Mouse (Mus musculus): ENCODE results near the gene Pa2g4.
"Not testable (repeated sequence)": the region's sequence is repeated elsewhere in the genome, so short reads cannot be mapped to it uniquely, and the experiment has no call there.

Pa2g4 gene

DNA sequence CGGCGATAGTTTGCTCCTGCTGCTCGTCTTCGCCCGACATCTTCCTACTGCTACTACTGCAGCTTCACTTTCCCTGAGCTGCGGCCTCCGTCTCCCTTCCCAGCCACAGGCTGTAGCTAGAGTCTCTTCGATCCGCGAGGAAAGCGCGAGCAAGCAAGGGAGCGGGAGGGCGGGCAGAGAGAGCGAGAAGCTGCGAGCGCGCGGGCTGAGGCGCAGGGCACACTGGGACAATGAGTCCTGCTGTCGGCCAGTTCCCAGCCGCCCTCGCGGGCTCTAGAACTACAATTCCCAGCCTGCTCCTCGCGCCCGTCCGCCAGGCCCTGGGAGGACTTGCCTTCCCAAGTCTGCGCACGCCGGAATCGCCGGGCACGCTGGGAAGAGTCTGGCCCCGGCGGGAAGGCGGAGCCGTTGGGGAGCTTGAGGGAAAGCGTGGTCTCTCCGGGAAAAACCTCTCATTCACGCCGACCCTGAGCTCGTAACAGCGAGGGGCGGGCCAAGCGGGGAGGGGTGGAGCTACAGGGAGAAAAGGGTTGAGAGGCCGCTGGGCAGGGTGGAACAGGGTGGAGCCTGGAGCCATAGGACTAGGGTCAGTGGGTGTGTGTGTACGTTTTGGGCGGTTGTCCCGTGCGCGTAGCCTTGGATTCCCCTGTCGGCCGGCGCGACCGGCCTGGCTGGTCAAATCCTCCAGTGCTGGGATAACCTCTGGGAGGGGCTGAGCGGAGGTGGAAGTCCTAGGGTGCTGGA is at the start of gene Pa2g4:
TSS of gene Pa2g4 (minus strand) at position 200 of the 744 bp plus-strand sequence.
- peak; percentile 99 for DNase-seq

DNA sequence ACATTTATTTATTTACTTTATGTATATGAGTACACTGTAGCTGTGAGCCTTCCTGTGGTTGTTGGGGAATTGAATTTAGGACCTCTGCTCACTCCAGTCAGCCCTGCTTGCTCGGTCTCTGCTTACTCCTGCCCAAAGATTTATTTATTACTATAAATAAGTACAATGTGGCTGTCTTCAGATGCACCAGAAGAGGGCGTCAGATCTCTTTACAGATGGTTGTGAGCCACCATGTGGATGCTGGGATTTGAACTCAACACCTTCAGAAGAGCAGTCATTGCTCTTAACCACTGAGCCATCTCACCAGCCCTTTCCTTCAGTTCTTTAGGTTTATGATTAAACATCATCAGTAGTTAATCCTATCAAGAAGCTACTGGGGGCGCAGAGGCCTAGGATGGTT is 49.1 kb upstream of the Pa2g4 start:
- DNase-seq: no peak

- not testable (repeated sequence) for DNase-seq
Observed at GRCm38 (mm10) chr10:128613820-128614219, 48.0 kb upstream of the Pa2g4 start.

- no peak for DNase-seq
Observed at GRCm38 (mm10) chr10:128613154-128613440, 47.3 kb upstream of the Pa2g4 start.

DNA sequence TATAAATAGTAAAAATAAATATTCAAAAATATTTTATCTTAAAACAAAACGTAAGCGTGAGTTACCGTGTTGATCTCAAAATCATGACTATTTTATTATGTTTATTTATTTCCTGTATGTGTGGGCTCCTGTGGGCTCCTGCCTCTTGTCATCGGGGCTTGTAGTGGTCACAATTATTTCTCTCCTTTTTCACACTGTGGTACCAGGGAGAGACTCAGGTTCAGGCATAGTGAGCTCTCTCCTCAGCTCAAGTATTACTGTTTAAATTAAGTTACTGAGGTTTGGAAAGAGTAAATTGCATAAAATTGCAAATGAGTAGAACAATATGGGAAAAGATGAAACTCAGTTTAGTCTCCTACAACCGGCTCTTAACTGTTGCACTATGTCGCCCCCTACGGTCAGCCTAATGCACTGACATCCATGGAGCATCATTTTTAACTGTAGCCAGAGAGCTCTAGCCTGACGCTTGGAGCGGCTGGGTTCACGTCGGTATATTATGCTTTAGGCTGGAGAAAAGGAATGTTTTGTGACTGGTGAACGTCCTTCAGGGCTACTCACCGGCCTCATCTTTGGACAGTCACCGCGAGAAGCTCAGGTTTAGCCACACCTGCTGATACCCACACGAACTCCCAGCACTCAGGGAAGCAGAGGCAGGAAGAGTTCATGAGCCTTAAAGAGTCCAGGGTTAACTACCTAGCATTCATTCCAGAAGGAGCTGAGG is 46.8 kb upstream of the Pa2g4 start:
- peak; percentile 67 for DNase-seq

DNA sequence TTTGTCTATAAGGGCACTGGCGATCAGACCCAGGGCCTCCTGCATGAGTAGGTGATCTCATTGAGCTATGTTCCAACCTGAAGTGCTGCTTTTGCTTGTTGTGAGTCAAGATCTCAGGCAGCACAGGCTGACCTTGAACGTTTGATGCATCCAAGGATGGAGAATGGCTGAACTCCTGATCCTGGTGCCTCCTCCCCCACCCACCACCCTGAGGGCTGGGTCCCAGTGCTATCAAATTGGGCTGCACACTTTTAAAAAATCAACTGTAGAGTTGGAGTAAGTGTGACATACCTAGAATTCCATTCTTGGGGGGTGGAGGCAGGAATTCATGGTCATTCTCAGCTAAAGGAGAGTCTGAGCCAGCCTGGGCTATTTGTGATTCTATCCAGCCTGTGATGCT is 40.7 kb upstream of the Pa2g4 start:
- DNase-seq: no peak

DNA sequence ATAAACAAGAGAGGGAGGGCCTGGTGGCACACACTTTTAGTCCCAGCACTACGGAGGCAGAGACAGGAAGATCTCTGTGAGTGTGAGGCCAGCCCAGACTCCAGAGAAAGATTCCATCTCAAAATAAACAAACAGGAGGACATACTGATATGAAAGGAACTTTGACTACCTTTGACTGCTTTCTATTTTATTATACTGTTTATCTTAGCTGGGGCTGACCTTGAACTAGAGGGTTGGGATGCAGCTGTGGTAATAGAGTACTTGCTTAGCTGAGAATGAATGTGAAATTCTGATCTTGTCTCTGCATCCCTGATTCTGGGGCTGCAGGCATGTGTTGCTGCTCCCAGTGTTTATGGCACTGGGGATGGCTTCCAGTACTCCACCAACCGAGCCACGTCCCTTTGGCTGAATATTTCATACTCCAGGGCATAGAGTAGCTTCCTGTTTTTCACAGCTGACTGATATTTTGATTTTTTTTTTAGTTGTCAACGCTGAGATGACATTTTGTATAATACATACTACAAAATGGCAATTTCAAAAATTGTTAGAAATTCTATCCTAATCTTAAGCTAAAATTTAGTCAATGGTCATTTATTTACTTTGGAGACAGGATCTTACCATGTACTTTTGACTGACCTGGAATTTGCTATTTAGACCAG is 36.8 kb upstream of the Pa2g4 start:
- no peak for DNase-seq

- DNase-seq: no peak
Observed at GRCm38 (mm10) chr10:128601499-128601898, 35.7 kb upstream of the Pa2g4 start.

DNA sequence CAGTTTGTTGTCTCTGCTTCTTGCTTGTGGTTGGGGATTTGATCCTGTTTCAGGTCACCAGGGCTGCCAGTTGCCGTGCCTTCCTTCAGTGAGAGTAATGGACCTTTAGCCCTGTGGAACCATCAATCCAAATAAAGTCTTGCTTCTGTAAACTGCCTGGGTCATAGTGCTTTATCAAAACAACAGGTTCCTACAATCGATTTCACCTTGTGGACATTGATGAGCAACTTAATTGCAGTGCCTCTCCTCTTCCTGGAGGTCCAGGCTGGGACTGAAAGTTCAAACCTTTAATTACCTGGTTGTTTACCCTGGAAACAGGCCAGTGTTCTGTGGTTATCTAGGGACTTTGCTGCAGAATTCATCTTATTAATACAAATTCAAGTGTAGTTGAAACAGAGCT is 32.7 kb upstream of the Pa2g4 start:
- DNase-seq: no peak

DNA sequence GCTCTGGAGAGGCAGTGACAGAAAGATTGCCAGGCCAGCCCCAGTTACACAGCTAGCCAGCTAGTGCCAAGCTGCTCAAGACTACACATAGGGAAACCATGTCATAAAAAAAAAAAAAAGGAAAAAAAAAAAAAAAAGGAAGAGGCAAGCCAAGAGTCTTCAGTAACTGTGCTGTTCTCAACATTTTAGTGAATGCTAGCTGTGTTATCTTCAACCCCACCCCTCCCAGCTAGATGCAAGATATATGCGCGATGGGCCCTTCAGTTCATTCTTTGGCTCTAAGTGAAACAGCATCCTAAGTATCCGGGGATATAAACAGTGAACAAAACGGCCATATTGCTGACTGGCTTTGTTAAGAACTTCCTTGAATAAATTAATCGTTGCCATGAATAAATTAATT is 27.0 kb upstream of the Pa2g4 start:
- DNase-seq: no peak

DNA sequence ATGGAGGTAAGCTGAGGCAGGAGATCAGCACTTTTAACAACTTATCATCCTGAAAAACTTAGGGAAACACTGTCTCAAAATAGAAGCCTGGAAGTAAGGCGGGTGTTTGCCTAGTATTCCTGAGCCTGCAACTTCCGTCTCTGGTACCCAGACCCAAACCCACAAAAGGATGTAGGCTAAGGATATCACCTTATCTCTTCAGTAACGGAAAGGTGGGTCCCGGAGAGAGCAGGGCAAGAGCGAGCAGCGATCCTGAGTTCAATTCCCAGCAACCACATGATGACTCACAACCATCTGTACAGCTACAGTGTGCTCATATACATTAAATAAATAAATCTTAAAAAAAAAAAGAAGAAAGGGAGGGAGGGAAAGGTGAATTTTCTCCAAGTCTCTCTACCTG is 25.6 kb upstream of the Pa2g4 start:
- DNase-seq: no peak

DNA sequence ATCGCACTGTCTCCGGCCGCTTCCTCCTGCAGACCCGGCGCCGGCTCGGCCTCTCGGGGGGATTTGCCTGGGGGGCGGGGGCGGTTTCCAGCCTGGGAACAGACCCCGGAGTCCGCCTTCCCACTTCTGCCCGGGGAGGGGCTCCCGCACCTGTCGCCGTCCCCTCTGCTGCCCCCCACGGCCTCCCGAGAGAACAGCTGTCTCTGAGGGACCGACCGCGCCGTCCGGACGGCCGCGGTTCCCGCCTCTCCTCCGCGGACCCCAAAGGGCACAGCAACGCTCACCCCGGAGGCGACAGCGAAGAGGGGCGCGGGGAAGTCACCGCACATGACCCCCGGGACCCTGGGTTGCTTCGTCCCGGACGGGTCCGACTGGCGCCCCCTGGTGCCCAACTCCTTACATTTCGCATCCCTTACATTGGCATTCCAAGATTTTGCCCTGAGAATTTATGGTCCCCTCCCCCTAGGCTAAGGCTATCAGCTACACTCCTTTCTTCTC is 24.5 kb upstream of the Pa2g4 start:
- DNase-seq: peak; percentile 57

GRCm38 (mm10) chr10:128589464-128590192 is 23.8 kb upstream of the Pa2g4 start, which contains the start of gene Erbb3:
Gene Erbb3 (minus strand): TSS chr10:128589652.
- no peak for DNase-seq

- DNase-seq: no peak
Observed at GRCm38 (mm10) chr10:128588775-128589463, 23.1 kb upstream of the Pa2g4 start.

DNA sequence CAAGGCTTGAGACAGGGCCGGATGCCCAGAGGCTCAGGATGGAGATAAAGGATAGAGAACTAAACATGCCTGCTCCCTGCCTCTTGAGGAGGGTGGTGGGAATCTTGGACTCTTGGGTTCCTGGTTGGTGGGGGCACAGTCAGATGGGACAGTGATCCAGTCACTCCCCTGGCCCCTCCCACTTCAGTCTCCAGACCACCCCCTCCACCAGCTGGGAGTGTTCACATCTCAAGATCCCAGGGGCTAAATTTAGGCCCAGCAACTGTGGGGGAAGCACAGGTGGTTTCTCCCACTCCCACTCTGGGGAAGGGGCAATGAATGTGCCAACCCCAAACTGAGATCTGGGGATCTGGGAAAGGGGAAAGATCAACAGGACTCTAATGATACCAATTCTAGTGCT is 22.3 kb upstream of the Pa2g4 start:
- no peak for DNase-seq

DNA sequence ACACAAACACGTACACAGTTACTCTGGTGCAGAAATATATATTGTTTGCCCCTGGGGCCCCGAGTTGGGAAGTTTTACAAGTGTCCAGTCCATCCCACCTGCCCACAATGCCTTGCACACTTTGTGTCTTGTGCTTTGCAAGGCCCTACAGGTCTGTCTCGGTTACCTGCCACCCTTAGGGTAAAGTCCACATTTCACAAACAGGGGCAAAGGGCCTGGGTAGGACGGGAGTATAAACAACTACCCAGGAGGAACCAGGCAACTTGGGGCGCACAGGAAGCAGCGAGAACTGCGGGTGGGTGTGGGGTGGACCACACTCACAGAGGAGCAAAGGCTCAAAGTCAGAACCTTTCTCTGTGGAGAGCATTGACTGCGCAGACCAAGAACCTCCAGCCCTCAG is 21.9 kb upstream of the Pa2g4 start:
- DNase-seq: no peak

DNA sequence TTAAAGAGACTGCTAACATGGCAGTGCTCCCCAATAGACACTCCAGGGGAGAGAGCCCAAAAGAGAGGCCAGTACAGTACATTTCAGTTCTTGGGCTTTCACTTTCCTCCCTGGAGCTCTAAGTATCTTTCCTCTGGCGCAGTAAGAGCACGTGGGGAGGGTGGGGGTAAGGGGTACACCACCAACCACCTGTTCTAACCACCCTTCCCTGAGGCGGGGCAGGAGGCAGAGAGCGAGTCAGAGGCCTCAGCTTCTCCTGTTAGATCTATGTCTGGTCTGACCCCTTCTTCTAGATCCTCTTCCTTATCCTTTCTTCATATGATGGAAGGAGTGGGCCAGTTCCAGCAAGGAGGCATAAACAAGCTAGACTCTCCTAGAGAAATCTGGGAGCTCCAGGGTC is 21.3 kb upstream of the Pa2g4 start:
- DNase-seq: no peak

DNA sequence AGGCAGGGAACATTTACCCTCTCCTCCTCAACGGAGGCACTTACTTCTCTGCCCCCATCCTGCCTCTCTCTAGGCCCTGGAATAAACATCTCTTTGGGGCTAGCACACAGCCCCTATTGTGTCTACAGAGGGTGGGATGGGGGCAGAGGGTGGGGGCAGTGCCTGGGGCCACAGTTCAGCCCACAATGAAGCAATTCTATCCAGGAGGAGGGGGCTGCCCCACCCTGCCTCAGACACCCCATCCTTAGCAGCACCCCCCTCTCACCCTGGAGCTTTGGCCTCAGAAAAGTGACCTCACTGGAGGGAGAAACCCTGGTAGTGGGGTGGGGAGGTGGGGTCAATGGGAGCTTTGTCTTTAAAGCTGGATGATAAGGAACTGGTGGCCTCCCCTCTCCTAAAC is 20.8 kb upstream of the Pa2g4 start:
- DNase-seq: no peak

- DNase-seq: no peak
Observed at GRCm38 (mm10) chr10:128584386-128584785, 18.6 kb upstream of the Pa2g4 start.

DNA sequence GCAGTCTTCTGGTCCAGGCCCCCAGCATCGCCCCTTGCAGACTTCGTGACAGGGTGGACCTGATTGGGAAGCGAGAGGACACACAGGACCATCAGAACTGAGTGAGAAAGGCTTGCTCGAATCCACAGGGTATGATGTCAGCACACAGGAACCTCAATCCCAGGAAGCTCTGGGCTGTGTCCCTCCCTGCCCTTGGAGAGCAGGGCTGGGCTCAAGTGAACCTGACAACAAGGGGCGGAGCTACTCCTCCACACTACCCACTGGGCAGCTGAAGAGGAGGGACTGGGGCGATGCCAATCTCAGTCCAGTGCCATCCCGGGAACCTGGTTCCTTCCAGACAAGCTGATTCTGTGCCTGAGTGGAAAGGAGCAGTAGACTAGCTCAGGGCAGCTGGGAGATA is 17.9 kb upstream of the Pa2g4 start:
- DNase-seq: peak; percentile 69

- no peak for DNase-seq
Observed at GRCm38 (mm10) chr10:128579731-128580130, 13.9 kb upstream of the Pa2g4 start.

DNA sequence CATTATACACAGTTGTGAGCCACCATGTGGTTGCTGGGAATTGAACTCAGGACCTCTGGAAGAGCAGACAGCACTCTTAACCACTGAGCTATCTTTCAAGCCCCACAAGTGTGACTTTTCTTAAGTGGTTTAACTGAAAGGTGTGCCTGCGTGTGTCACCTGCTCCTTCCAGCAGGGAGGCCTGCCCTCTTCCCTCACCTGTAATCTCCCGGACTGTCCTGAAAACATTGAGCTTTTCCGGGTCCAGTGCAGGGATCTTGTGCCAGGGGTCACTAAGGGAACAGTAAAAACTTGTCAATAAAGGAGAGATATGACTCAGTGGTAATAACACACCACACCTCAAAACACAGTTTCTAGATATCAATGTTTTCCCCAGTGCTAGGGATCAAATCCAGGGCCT is 13.5 kb upstream of the Pa2g4 start:
- DNase-seq: no peak

- no peak for DNase-seq
Observed at GRCm38 (mm10) chr10:128578330-128578729, 12.5 kb upstream of the Pa2g4 start.
